Mouse (Mus musculus): ENCODE measurements around the gene Vps37b. TPM values are rescaled to one million over a fixed set of nuclear protein-coding genes. Genes with fewer than 3 reads are reported as not detected.

Gene Vps37b
- polyA plus RNA-seq, 1 experiment, result 41.7 TPM

GRCm38 (mm10) chr5:123960129-123960528, 71.9 kb downstream of the Vps37b start:
- no peak for DNase-seq
- TF ChIP-seq CTCF (IDR thresholded peaks at IDR 0.05; ENCODE audit: borderline replicate concordance, insufficient read depth, low read depth, low read length), result no peak
- no peak for TF ChIP-seq POLR2A (IDR thresholded peaks at IDR 0.05; ENCODE audit: borderline replicate concordance, insufficient read depth, low read length)
- no peaks in the 10 kb centered on the region for H3K4me1 ChIP-seq (ENCODE audit: control insufficient read depth, insufficient read depth, low read length)
- whole genome bisulfite sequencing, result 74% methylated on average over 8 of the region's 8 CpGs
- H3K4me3 ChIP-seq (replicated peaks; ENCODE audit: insufficient read depth, low read depth, low read length), result no peak overlapping the region
- H3K27me3 ChIP-seq (ENCODE audit: control insufficient read depth, insufficient read depth, low read length), result no peaks in the 10 kb centered on the region
- no peak overlapping the region for H3K27ac ChIP-seq (ENCODE audit: insufficient read depth, low read length)

- Histone ChIP-seq H3K27ac (ENCODE audit: insufficient read depth, low read length) (no peak overlapping the region), H3K4me1 (ENCODE audit: control insufficient read depth, insufficient read depth, low read length) (no peaks in the 10 kb centered on the region), H3K4me3 (replicated peaks; ENCODE audit: insufficient read depth, low read depth, low read length) (no peak overlapping the region), H3K27me3 (ENCODE audit: control insufficient read depth, insufficient read depth, low read length) (no peaks in the 10 kb centered on the region)
- 90% methylated on average over 3 of the region's 3 CpGs for WGBS
- no peak for DNase-seq
- TF ChIP-seq POLR2A (IDR thresholded peaks at IDR 0.05; ENCODE audit: borderline replicate concordance, insufficient read depth, low read length), result no peak
- TF ChIP-seq CTCF (IDR thresholded peaks at IDR 0.05; ENCODE audit: borderline replicate concordance, insufficient read depth, low read depth, low read length), result no peak
These were observed 73.1 kb downstream of the Vps37b start for GRCm38 (mm10) chr5:123959018-123959417.

GRCm38 (mm10) chr5:123957213-123957612, 74.9 kb downstream of the Vps37b start:
- Histone ChIP-seq H3K27me3 (ENCODE audit: control insufficient read depth, insufficient read depth, low read length) (no peaks in the 10 kb centered on the region), H3K4me3 (replicated peaks; ENCODE audit: insufficient read depth, low read depth, low read length) (no peak overlapping the region), H3K4me1 (ENCODE audit: control insufficient read depth, insufficient read depth, low read length) (no peaks in the 10 kb centered on the region), H3K27ac (ENCODE audit: insufficient read depth, low read length) (no peak overlapping the region)
- TF ChIP-seq POLR2A (IDR thresholded peaks at IDR 0.05; ENCODE audit: borderline replicate concordance, insufficient read depth, low read length) (no peak), CTCF (IDR thresholded peaks at IDR 0.05; ENCODE audit: borderline replicate concordance, insufficient read depth, low read depth, low read length) (no peak)
- DNase-seq, result no peak
- WGBS, result 75% methylated on average over 8 of the region's 8 CpGs

Other genes starting within 250 kb of the Vps37b start
- gene Hcar2, start 166.8 kb downstream of the Vps37b start, polyA plus RNA-seq (2012; rRNA removed), result 0.07 and 0.08 TPM in 2 replicates
- gene Hcar1, start 152.2 kb downstream of the Vps37b start, polyA plus RNA-seq (2012; rRNA removed), result 0.38 and 0.73 TPM in 2 replicates
- 45.6 and 56.3 TPM in 2 replicates for gene Denr, start 125.1 kb downstream of the Vps37b start, polyA plus RNA-seq (2012; rRNA removed)
- gene Gm43518, start 104.9 kb downstream of the Vps37b start, polyA plus RNA-seq (2012; rRNA removed), result 0.67 and 1.5 TPM in 2 replicates
- gene Ccdc62, start 101.6 kb downstream of the Vps37b start, polyA plus RNA-seq (2012; rRNA removed), result 4.6 and 5.8 TPM in 2 replicates
- 41.8 and 42.4 TPM in 2 replicates for gene Hip1r, start 58.6 kb downstream of the Vps37b start, polyA plus RNA-seq (2012; rRNA removed)
- 34.7 and 37.1 TPM in 2 replicates for gene Abcb9, start 63.5 kb upstream of the Vps37b start, polyA plus RNA-seq (2012; rRNA removed)
- 47.2 and 52.7 TPM in 2 replicates for gene Ogfod2, start 80.0 kb upstream of the Vps37b start, polyA plus RNA-seq (2012; rRNA removed)
- 81.6 and 91.0 TPM in 2 replicates for gene Arl6ip4, start 83.8 kb upstream of the Vps37b start, polyA plus RNA-seq (2012; rRNA removed)
- gene Pitpnm2, start 217.5 kb upstream of the Vps37b start, polyA plus RNA-seq (2012; rRNA removed), result 54.2 and 64.2 TPM in 2 replicates